Mouse (Mus musculus) liver, embryonic 13.5 days (tissue): ENCODE results near the gene Nxpe5. TPM values are rescaled to one million over a fixed set of nuclear protein-coding genes. Genes with fewer than 3 reads are reported as not detected.

Source experiments
- ATAC-seq: fragments of 200-750 bp; cut with Nextera tagmentation; 2 replicates; pipeline ENCODE4 v1.8.0; 2017; ENCODE audit warnings: low read depth, mild to moderate bottlenecking, moderate number of reproducible peaks, moderate library complexity
- DNase-seq: peaks from one replicate; pipeline ENCODE4 v3.0.0; 2022
- H3K27ac ChIP-seq: fragments of 300-500 bp; sonication (generic); 2 replicates; pipeline ENCODE4 v1.5.1; 2015; ENCODE audit warnings: moderate library complexity, mild to moderate bottlenecking, inconsistent platforms
- H3K27me3 ChIP-seq: fragments of 300-500 bp; sonication (generic); 2 replicates; pipeline ENCODE4 v1.6.1; 2015; ENCODE audit warnings: mild to moderate bottlenecking, inconsistent platforms
- H3K36me3 ChIP-seq: fragments of 300-500 bp; sonication (generic); 2 replicates; pipeline ENCODE4 v1.6.1; 2015; ENCODE audit warnings: mild to moderate bottlenecking, inconsistent platforms
- H3K4me1 ChIP-seq: fragments of 300-500 bp; sonication (generic); replicated peaks from 2 replicates; pipeline ENCODE4 v1.6.1; 2015; ENCODE audit warnings: inconsistent platforms
- H3K4me2 ChIP-seq: fragments of 300-500 bp; sonication (generic); 2 replicates; pipeline ENCODE4 v1.6.1; 2015; ENCODE audit warnings: inconsistent platforms, mild to moderate bottlenecking, moderate library complexity
- H3K4me3 ChIP-seq: fragments of 300-500 bp; sonication (generic); replicated peaks from 2 replicates; pipeline ENCODE4 v1.5.1; 2015; ENCODE audit warnings: mild to moderate bottlenecking, inconsistent platforms
- H3K9ac ChIP-seq: fragments of 300-500 bp; sonication (generic); 2 replicates; pipeline ENCODE4 v1.6.1; 2015; ENCODE audit warnings: mild to moderate bottlenecking, inconsistent platforms
- H3K9me3 ChIP-seq: fragments of 300-500 bp; sonication (generic); replicated peaks from 2 replicates; pipeline ENCODE4 v1.6.1; 2016; ENCODE audit warnings: inconsistent platforms
- WGBS: fragments of 180-500 bp; shearing (Covaris S2); methylation state at CpG from one replicate; pipeline ENCODE4 v1.1.7; 2015; ENCODE audit not compliant: insufficient replicate concordance; 5-methylcytosine and 5-hydroxymethylcytosine counted together
- polyA plus RNA-seq: library from polyadenylated mRNA; unstranded; fragments of >200 nt; fragmentation: Nextera tagmentation; extraction: Ambion mirVana; gene quantifications from 2 replicates; pipeline ENCODE4 v1.2.1, GENCODE M21; 2015

The Nxpe5 gene
- polyA plus RNA-seq, 1 experiment from 2014 or later: 0.07 TPM

GRCm38 (mm10) chr5:138279585-138280424 lies 54.1 kb downstream of the Nxpe5 start, which contains the start of the genes Gm43720, Gpc2 and Stag3:
Gm43720 (minus strand) TSS chr5:138279958.
Gpc2 (minus strand) TSS chr5:138280005.
Stag3 (plus strand) TSS chr5:138280240.
- H3K4me1 ChIP-seq: peaks cover 28% of the 10 kb centered on the region
- H3K4me2 ChIP-seq: peak within 1 kb of the TSS; percentile 82
- H3K27me3 ChIP-seq: peaks cover 24% of the 10 kb centered on the region
- ATAC-seq: peak; percentile 98
- H3K27ac ChIP-seq: no peak within 1 kb of the TSS
- 0 out of 2 replicates have a peak, but pooled peaks cover 4% of the 10 kb centered on the region for H3K9me3 ChIP-seq
- peak; percentile 96 for DNase-seq
- peak within 1 kb of the TSS; percentile 61 for H3K9ac ChIP-seq
- under 1% methylated on average over 56 of the region's 56 CpGs for WGBS
- H3K4me3 ChIP-seq: peak within 1 kb of the TSS; percentile 57
- H3K36me3 ChIP-seq: no peaks in the 10 kb centered on the region

GRCm38 (mm10) chr5:138280425-138280768 lies 54.7 kb downstream of the Nxpe5 start:
- no peaks in the 10 kb centered on the region for H3K36me3 ChIP-seq
- no peak overlapping the region for H3K27ac ChIP-seq
- no peak overlapping the region for H3K9ac ChIP-seq
- H3K4me2 ChIP-seq: peak overlapping the region; percentile 82
- peaks cover 20% of the 10 kb centered on the region for H3K27me3 ChIP-seq
- H3K9me3 ChIP-seq: 0 out of 2 replicates have a peak, but pooled peaks cover 4% of the 10 kb centered on the region
- H3K4me1 ChIP-seq: peaks cover 25% of the 10 kb centered on the region
- no peak for DNase-seq
- 21% methylated on average over 26 of the region's 26 CpGs for WGBS
- peak overlapping the region; percentile 57 for H3K4me3 ChIP-seq
- no peak for ATAC-seq

- H3K9ac ChIP-seq: no peak overlapping the region
- peak overlapping the region; percentile 82; the same call in 1 of the 2 replicates for H3K4me2 ChIP-seq
- no peak for ATAC-seq
- H3K27me3 ChIP-seq: peaks cover 16% of the 10 kb centered on the region
- no peak overlapping the region for H3K4me3 ChIP-seq
- DNase-seq: no peak
- H3K9me3 ChIP-seq: 0 out of 2 replicates have a peak, but pooled peaks cover 4% of the 10 kb centered on the region
- no peaks in the 10 kb centered on the region for H3K36me3 ChIP-seq
- no peak overlapping the region for H3K27ac ChIP-seq
- 64% methylated on average over 15 of the region's 15 CpGs for WGBS
- H3K4me1 ChIP-seq: peaks cover 20% of the 10 kb centered on the region
Observed at GRCm38 (mm10) chr5:138280829-138281228, 55.1 kb downstream of the Nxpe5 start.

GRCm38 (mm10) chr5:138281798-138282197 lies 56.1 kb downstream of the Nxpe5 start:
- Histone ChIP-seq H3K4me2 (no peak overlapping the region), H3K27ac (no peak overlapping the region), H3K4me3 (no peak overlapping the region), H3K9ac (no peak overlapping the region), H3K36me3 (no peaks in the 10 kb centered on the region), H3K4me1 (peaks cover 19% of the 10 kb centered on the region), H3K9me3 (0 out of 2 replicates have a peak, but pooled peaks cover 4% of the 10 kb centered on the region), H3K27me3 (peaks cover 16% of the 10 kb centered on the region)
- ATAC-seq (no peak), DNase-seq (no peak)
- 47% methylated on average over 2 of the region's 2 CpGs for WGBS

- Histone ChIP-seq H3K4me1 (peaks cover 19% of the 10 kb centered on the region), H3K27me3 (peaks cover 12% of the 10 kb centered on the region), H3K9me3 (0 out of 2 replicates have a peak, but pooled peaks cover 4% of the 10 kb centered on the region), H3K36me3 (no peaks in the 10 kb centered on the region), H3K27ac (no peak overlapping the region), H3K9ac (no peak overlapping the region), H3K4me3 (no peak overlapping the region), H3K4me2 (no peak overlapping the region)
- 43% methylated on average over 1 of the region's 1 CpGs for WGBS
- DNase-seq (no peak), ATAC-seq (no peak)
Observed at GRCm38 (mm10) chr5:138283540-138283939, 57.8 kb downstream of the Nxpe5 start.

- DNase-seq: no peak
- H3K36me3 ChIP-seq: no peaks in the 10 kb centered on the region
- no peak overlapping the region for H3K27ac ChIP-seq
- no peak for ATAC-seq
- WGBS: 56% methylated on average over 3 of the region's 3 CpGs
- H3K9ac ChIP-seq: no peak overlapping the region
- H3K4me3 ChIP-seq: no peak overlapping the region
- no peaks in the 10 kb centered on the region for H3K9me3 ChIP-seq
- no peaks in the 10 kb centered on the region for H3K4me1 ChIP-seq
- H3K4me2 ChIP-seq: no peak overlapping the region
- H3K27me3 ChIP-seq: no peaks in the 10 kb centered on the region
Observed at GRCm38 (mm10) chr5:138287861-138288260, 62.2 kb downstream of the Nxpe5 start.

GRCm38 (mm10) chr5:138291638-138292037 lies 65.9 kb downstream of the Nxpe5 start:
- Histone ChIP-seq H3K36me3 (no peaks in the 10 kb centered on the region), H3K27ac (no peak overlapping the region), H3K4me3 (no peak overlapping the region), H3K9me3 (no peaks in the 10 kb centered on the region), H3K4me1 (no peaks in the 10 kb centered on the region), H3K27me3 (no peaks in the 10 kb centered on the region), H3K4me2 (no peak overlapping the region), H3K9ac (no peak overlapping the region)
- WGBS: 42% methylated on average over 1 of the region's 1 CpGs
- DNase-seq: no peak
- ATAC-seq: no peak

- H3K4me2 ChIP-seq: no peak overlapping the region
- H3K9ac ChIP-seq: no peak overlapping the region
- no peak for ATAC-seq
- no peaks in the 10 kb centered on the region for H3K4me1 ChIP-seq
- no peak overlapping the region for H3K4me3 ChIP-seq
- no peak for DNase-seq
- no peak overlapping the region for H3K27ac ChIP-seq
- no peaks in the 10 kb centered on the region for H3K27me3 ChIP-seq
- H3K9me3 ChIP-seq: no peaks in the 10 kb centered on the region
- no peaks in the 10 kb centered on the region for H3K36me3 ChIP-seq
Observed at GRCm38 (mm10) chr5:138294158-138294557, 68.5 kb downstream of the Nxpe5 start.

- no peaks in the 10 kb centered on the region for H3K9me3 ChIP-seq
- no peaks in the 10 kb centered on the region for H3K4me1 ChIP-seq
- no peak overlapping the region for H3K27ac ChIP-seq
- H3K4me2 ChIP-seq: no peak overlapping the region
- no peak overlapping the region for H3K4me3 ChIP-seq
- no peaks in the 10 kb centered on the region for H3K27me3 ChIP-seq
- DNase-seq (no peak), ATAC-seq (no peak)
- no peaks in the 10 kb centered on the region for H3K36me3 ChIP-seq
- 48% methylated on average over 2 of the region's 2 CpGs for WGBS
- no peak overlapping the region for H3K9ac ChIP-seq
Observed at GRCm38 (mm10) chr5:138299613-138300012, 73.9 kb downstream of the Nxpe5 start.

Other genes starting within 250 kb of the Nxpe5 start
- 0.38 and 0.44 TPM in 2 replicates for gene Azgp1, start 244.4 kb upstream of the Nxpe5 start, polyA plus RNA-seq
- gene Smok3a, start 204.6 kb upstream of the Nxpe5 start, polyA plus RNA-seq: not detected in 2 replicates
- gene Smok3b, start 204.5 kb upstream of the Nxpe5 start, polyA plus RNA-seq: not detected in 2 replicates
- not detected in 2 replicates for gene Smok3c, start 172.7 kb upstream of the Nxpe5 start, polyA plus RNA-seq
- 3.8 and 5.2 TPM in 2 replicates for gene Zkscan1, start 140.8 kb upstream of the Nxpe5 start, polyA plus RNA-seq
- 15.4 and 16.0 TPM in 2 replicates for gene Zscan21, start 109.0 kb upstream of the Nxpe5 start, polyA plus RNA-seq
- 4.6 and 5.2 TPM in 2 replicates for gene Zfp113, start 70.2 kb upstream of the Nxpe5 start, polyA plus RNA-seq
- gene Cops6, start 64.8 kb upstream of the Nxpe5 start, polyA plus RNA-seq: 180 TPM in 2 replicates
- gene Ap4m1, start 53.9 kb upstream of the Nxpe5 start, polyA plus RNA-seq: 5.9 and 7.4 TPM in 2 replicates
- 224 and 255 TPM in 2 replicates for gene Mcm7, start 53.5 kb upstream of the Nxpe5 start, polyA plus RNA-seq
- 39.1 and 50.9 TPM in 2 replicates for gene Taf6, start 38.4 kb upstream of the Nxpe5 start, polyA plus RNA-seq
- gene Cnpy4, start 38.4 kb upstream of the Nxpe5 start, polyA plus RNA-seq: 17.6 and 18.4 TPM in 2 replicates
- gene Mblac1, start 31.6 kb upstream of the Nxpe5 start, polyA plus RNA-seq: 3.7 and 4.1 TPM in 2 replicates
- gene Lamtor4, start 29.6 kb downstream of the Nxpe5 start, polyA plus RNA-seq: 32.0 and 33.7 TPM in 2 replicates
- gene BC037034, start 38.1 kb downstream of the Nxpe5 start, polyA plus RNA-seq: 2.8 and 3.6 TPM in 2 replicates
- gene Gal3st4, start 46.9 kb downstream of the Nxpe5 start, polyA plus RNA-seq: 0.14 and 0.23 TPM in 2 replicates
- gene Gm43720, start 54.1 kb downstream of the Nxpe5 start, polyA plus RNA-seq: not detected in 2 replicates
- gene Gpc2, start 54.1 kb downstream of the Nxpe5 start, polyA plus RNA-seq: 0.92 and 1.3 TPM in 2 replicates
- 1.5 and 1.6 TPM in 2 replicates for gene Stag3, start 54.3 kb downstream of the Nxpe5 start, polyA plus RNA-seq
- 0.36 and 0.53 TPM in 2 replicates for gene Pvrig, start 116.1 kb downstream of the Nxpe5 start, polyA plus RNA-seq
- gene Zfp157, start 215.6 kb downstream of the Nxpe5 start, polyA plus RNA-seq: 5.6 and 6.4 TPM in 2 replicates